Mouse (Mus musculus): Measurements from ENCODE around the gene Utp6. TPM values are rescaled to one million over a fixed set of nuclear protein-coding genes. Genes with fewer than 3 reads are reported as not detected.
A peak's percentile ranks its signal among the peaks of the same experiment; 100 is the strongest.

Utp6 gene
- polyA plus RNA-seq, 1 experiment = 27.5 TPM

DNA sequence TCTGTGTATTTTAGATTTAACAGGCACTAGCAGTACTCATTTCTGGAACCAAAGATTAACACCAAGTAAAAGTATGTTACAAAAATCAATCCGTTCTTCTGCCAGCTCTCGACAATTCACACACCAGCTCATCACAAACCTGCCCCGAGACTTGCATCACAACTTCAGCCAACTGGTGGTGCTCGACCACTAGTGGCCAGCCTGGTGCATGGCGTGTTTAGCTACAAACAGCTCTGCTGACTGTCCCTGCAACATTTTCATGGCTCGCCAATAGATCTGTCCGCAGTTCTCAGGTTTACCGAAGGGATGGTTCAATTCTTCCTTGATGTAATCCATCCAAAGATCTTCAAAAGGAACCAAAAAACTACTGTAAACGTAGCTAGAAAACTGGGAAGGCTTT, 26.4 kb downstream of the Utp6 start:
- TF ChIP-seq POLR2A (IDR thresholded peaks at IDR 0.05; ENCODE audit: borderline replicate concordance, control insufficient read depth, low read depth, low read length) (no peak), CTCF (IDR thresholded peaks at IDR 0.05; ENCODE audit: control insufficient read depth, insufficient read depth, low read length) (no peak)
- Histone ChIP-seq H3K4me1 (ENCODE audit: control insufficient read depth, insufficient read depth, low read length) (no peaks in the 10 kb centered on the region), H3K27ac (ENCODE audit: control insufficient read depth, insufficient read depth, low read depth, low read length, poor library complexity) (no peak overlapping the region), H3K4me3 (replicated peaks; ENCODE audit: control insufficient read depth, low read depth, low read length) (no peak overlapping the region)
- WGBS = 85% methylated on average over 9 of the region's 9 CpGs

DNA sequence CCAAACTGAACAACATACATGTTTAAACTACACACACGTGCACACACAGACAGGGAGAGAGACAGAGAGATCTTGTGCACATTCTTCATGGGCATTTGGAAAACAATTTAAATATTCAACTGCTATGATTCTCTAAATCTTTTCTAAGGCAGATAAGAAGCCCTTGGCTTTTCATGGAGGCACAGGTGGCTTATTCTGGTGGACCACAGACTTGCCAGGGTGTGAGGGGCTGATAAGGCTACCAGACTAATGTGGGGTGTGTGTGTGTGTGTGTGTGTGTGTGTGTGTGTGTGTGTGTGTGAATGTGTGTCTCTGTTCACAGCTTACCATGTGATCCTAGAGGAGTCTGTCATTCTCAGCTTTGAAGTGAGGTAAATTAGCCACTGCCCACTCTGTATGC, 39.4 kb downstream of the Utp6 start:
- Histone ChIP-seq H3K4me3 (replicated peaks; ENCODE audit: control insufficient read depth, low read depth, low read length) (no peak overlapping the region), H3K4me1 (ENCODE audit: control insufficient read depth, insufficient read depth, low read length) (no peaks in the 10 kb centered on the region), H3K27ac (ENCODE audit: control insufficient read depth, insufficient read depth, low read depth, low read length, poor library complexity) (no peak overlapping the region)
- WGBS = 66% methylated on average over 1 of the region's 1 CpGs
- TF ChIP-seq CTCF (IDR thresholded peaks at IDR 0.05; ENCODE audit: control insufficient read depth, insufficient read depth, low read length) = no peak
- TF ChIP-seq POLR2A (IDR thresholded peaks at IDR 0.05; ENCODE audit: borderline replicate concordance, control insufficient read depth, low read depth, low read length) = no peak

DNA sequence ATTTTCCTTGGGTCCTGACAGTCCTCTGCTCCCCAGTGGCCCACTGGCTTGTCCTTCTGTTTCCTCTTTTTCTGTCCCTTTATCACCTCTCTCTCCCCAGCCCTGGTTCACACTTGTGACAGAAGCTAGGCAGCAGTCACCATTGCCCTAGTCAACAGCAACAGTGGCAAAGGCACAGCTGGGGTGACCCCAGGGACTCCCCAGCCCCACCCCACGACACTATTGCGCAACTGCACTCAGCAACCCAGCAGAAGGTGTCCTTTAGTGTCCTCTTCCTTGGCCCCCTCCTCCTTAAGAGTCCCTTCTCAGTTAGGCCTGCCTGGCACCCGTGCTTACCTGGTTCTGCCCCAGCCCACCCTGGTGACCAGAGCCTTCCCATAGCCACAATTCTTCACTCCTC, 40.0 kb downstream of the Utp6 start:
- H3K4me3 ChIP-seq (replicated peaks; ENCODE audit: control insufficient read depth, low read depth, low read length) = no peak overlapping the region
- TF ChIP-seq POLR2A (IDR thresholded peaks at IDR 0.05; ENCODE audit: borderline replicate concordance, control insufficient read depth, low read depth, low read length) (no peak), CTCF (IDR thresholded peaks at IDR 0.05; ENCODE audit: control insufficient read depth, insufficient read depth, low read length) (no peak)
- no peaks in the 10 kb centered on the region for H3K4me1 ChIP-seq (ENCODE audit: control insufficient read depth, insufficient read depth, low read length)
- WGBS = 41% methylated on average over 3 of the region's 3 CpGs
- H3K27ac ChIP-seq (ENCODE audit: control insufficient read depth, insufficient read depth, low read depth, low read length, poor library complexity) = no peak overlapping the region

DNA sequence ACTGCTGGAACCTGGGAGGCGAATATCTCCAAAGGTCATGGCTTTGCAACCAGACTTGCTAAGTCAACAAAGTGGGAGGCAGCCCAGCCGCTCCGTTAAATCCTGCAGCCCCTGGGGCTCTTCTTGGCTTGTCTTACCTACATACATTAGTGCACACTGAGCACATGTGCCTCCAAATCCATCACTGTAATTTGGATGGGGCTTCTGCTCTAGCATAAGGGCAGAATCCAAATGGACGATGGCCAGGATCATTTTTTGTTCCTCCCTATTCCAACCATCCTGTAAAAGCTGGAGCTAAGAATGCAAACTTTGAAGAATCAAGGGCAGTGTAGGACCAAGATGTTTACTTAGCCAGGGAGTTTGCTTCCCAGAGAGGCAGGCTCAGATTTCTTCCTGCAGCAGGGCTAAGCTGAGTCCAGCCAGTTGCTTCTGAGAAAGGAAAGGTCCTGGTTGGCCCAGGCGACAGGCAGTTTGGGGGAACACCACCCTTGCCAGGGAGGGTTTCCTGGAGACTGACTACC, 41.6 kb downstream of the Utp6 start:
- WGBS = 60% methylated on average over 5 of the region's 5 CpGs
- Histone ChIP-seq H3K4me1 (ENCODE audit: control insufficient read depth, insufficient read depth, low read length) (no peaks in the 10 kb centered on the region), H3K4me3 (replicated peaks; ENCODE audit: control insufficient read depth, low read depth, low read length) (no peak overlapping the region), H3K27ac (ENCODE audit: control insufficient read depth, insufficient read depth, low read depth, low read length, poor library complexity) (no peak overlapping the region)
- TF ChIP-seq CTCF (IDR thresholded peaks at IDR 0.05; ENCODE audit: control insufficient read depth, insufficient read depth, low read length) = no peak
- TF ChIP-seq POLR2A (IDR thresholded peaks at IDR 0.05; ENCODE audit: borderline replicate concordance, control insufficient read depth, low read depth, low read length) = no peak

DNA sequence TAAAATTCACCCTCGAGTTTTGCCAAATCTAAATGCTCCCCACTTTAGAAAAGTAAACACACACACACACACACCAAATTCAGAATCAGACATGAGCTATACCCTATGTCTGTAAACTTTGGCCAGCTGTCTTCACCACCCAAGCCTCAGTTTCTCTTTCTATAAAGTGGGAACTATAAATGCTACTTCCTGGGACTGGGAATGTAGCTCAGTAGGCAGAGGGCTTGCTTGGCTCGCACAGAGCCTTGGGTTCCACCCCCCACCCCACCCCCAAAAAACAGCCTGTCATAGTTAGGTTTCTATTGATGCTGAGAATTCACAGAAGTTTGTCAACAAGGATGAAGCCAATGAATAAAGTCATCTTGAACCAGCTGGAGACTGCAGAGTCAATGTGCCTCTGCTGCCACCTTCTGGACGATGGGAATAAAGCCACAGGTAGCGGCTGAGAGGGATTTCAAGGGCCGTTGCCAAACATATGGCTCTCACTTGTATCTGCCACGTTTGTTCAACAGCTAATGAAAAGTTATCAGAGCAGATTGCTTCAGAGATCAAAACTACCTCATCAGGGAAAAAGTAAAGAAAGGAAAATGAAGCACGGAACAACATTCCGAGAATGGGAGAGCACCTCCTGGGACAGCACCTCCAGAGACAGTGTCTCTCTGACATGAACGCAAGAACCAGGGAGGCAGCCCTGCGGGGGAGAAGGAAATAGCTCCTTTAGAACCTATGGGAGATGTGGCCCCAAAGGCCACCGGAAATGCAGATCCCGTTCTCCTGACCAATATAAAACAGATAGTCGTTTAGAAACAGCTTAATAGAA, 42.3 kb downstream of the Utp6 start:
- TF ChIP-seq POLR2A (IDR thresholded peaks at IDR 0.05; ENCODE audit: borderline replicate concordance, control insufficient read depth, low read depth, low read length) (no peak), CTCF (IDR thresholded peaks at IDR 0.05; ENCODE audit: control insufficient read depth, insufficient read depth, low read length) (peak; percentile 92)
- Histone ChIP-seq H3K27ac (ENCODE audit: control insufficient read depth, insufficient read depth, low read depth, low read length, poor library complexity) (no peak overlapping the region), H3K4me1 (ENCODE audit: control insufficient read depth, insufficient read depth, low read length) (no peaks in the 10 kb centered on the region), H3K4me3 (replicated peaks; ENCODE audit: control insufficient read depth, low read depth, low read length) (no peak overlapping the region)
- 22% methylated on average over 13 of the region's 13 CpGs for WGBS

DNA sequence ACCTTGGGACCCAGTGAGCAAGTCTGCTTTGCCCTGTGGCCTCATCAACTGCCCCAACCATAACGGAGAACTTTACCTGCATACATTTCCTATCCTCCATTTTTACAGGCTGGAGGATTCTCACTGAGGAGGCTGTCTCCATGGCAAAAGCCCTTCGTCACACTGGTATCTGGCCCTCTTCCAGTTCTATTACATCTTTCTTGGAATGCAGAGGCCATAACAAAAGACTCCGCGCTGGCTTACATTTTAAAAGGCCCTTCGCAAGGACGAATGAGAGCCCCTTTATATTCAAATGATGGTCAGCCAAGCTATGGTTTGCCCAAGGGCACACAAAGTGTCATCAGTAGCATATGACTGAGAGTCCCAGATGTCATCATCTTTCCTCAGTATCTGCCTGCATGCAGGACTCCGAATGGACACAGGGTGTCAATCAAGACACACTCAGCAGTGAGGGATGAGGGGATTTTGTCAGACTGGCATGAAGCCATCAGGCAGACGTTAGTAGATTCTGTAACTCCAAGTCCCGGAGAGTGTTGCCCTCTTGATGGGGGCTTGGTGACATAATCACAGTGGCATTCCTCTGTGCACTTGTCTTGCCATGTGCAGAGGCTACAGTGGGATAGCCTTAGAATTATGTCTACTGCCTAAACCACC, 46.4 kb downstream of the Utp6 start:
- Histone ChIP-seq H3K4me1 (ENCODE audit: control insufficient read depth, insufficient read depth, low read length) (no peaks in the 10 kb centered on the region), H3K27ac (ENCODE audit: control insufficient read depth, insufficient read depth, low read depth, low read length, poor library complexity) (no peak overlapping the region), H3K4me3 (replicated peaks; ENCODE audit: control insufficient read depth, low read depth, low read length) (no peak overlapping the region)
- no peak for TF ChIP-seq POLR2A (IDR thresholded peaks at IDR 0.05; ENCODE audit: borderline replicate concordance, control insufficient read depth, low read depth, low read length)
- TF ChIP-seq CTCF (IDR thresholded peaks at IDR 0.05; ENCODE audit: control insufficient read depth, insufficient read depth, low read length) = no peak
- WGBS = 84% methylated on average over 9 of the region's 9 CpGs

DNA sequence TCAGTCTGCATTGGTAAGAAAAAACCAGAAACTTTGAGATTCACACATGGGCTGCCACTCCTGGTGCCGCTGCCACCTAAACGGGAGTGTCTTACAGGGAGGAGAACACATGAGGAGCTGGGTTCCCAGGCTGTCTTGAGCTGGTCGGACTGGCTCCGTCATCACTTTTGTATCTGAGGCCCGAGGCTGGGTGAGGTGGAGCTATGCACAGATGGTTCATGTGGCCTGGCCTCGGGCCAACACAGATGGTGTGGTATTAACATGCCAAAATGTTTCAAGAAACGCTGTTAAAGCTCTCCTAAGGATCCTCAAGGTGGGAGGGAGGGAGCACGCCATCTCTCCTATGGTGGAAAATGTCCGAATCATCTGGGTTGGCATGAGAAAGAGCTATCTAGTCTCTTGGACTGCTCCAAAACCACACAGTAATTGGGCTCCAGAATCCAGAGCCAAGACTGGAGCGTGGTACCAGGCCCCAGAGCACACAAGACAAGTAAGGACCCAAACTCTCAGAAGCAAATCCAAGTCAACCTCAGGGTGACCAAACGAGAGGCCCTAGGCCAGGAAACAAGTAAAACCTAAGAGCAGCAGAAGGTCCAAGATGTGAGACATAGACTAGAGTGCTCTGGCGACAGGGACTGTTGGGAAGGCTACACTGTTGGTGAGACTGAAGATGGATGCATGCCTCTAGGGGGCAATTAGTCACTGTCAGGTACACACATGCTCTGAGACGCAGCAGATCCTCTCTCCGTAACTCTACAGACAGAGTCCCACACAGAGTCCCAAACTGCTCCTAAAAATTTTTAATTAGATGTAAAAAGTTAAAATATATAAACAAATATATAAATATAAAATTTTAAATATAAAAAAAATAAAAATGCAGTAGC, 53.3 kb downstream of the Utp6 start:
- TF ChIP-seq CTCF (IDR thresholded peaks at IDR 0.05; ENCODE audit: control insufficient read depth, insufficient read depth, low read length) = no peak
- TF ChIP-seq POLR2A (IDR thresholded peaks at IDR 0.05; ENCODE audit: borderline replicate concordance, control insufficient read depth, low read depth, low read length) = no peak
- 49% methylated on average over 14 of the region's 14 CpGs for WGBS

More for the DNA sequence above, 53.3 kb downstream of the Utp6 start:
- Histone ChIP-seq H3K27ac (ENCODE audit: control insufficient read depth, insufficient read depth, low read depth, low read length, poor library complexity) (no peak overlapping the region), H3K4me1 (ENCODE audit: control insufficient read depth, insufficient read depth, low read length) (no peaks in the 10 kb centered on the region; the same call in 1 of the 2 replicates), H3K4me3 (replicated peaks; ENCODE audit: control insufficient read depth, low read depth, low read length) (no peak overlapping the region)

Data from bone marrow, adult 2 months (tissue).